Mouse (Mus musculus) MEL (cell line): ENCODE results near the gene Fars2. TPM values are rescaled to one million over a fixed set of nuclear protein-coding genes. Genes with fewer than 3 reads are reported as not detected.

Experiments used
- DNase-seq: peaks from one replicate; pipeline ENCODE4 v3.0.0; 2011; ENCODE audit warnings: low read depth, low spot score
- H3K27ac ChIP-seq: 2 replicates; pipeline ENCODE4 v1.5.1; 2012; ENCODE audit warnings: low read depth, mild to moderate bottlenecking, control low read depth, low read length, moderate library complexity; ENCODE audit not compliant: control insufficient read depth
- H3K27me3 ChIP-seq, 2 experiments: fragments of 150-350 bp in 1 of 2; sonication (generic) in 1 of 2; 2 replicates each; pipeline ENCODE4 v1.6.1; 2012; ENCODE audit warnings: low read length in 2 of 2, mild to moderate bottlenecking in 2 of 2, improper control_type of control experiment in 1 of 2, moderate library complexity in 1 of 2; ENCODE audit not compliant: insufficient read depth in 2 of 2, control insufficient read depth in 1 of 2
- H3K36me3 ChIP-seq, 2 experiments: 2 replicates each; pipeline ENCODE4 v1.6.1; 2012 to 2014; ENCODE audit warnings: low read length in 2 of 2, improper control_type of control experiment in 1 of 2, inconsistent platforms in 1 of 2, mild to moderate bottlenecking in 1 of 2; ENCODE audit not compliant: insufficient read depth in 2 of 2, control insufficient read depth in 1 of 2
- H3K4me1 ChIP-seq, 2 experiments: fragments of 150-350 bp in 1 of 2; sonication (generic) in 1 of 2; 2 replicates each; pipeline ENCODE4 v1.6.1; 2012; ENCODE audit warnings: low read length in 2 of 2, improper control_type of control experiment in 1 of 2, mild to moderate bottlenecking in 1 of 2; ENCODE audit not compliant: insufficient read depth in 2 of 2, control insufficient read depth in 1 of 2
- H3K4me3 ChIP-seq, 2 experiments: fragments of 150-350 bp in 1 of 2; sonication (generic) in 1 of 2; 2 replicates each; pipeline ENCODE4 v1.5.1; 2012; ENCODE audit warnings: low read depth in 2 of 2, low read length in 2 of 2, mild to moderate bottlenecking in 2 of 2, moderate library complexity in 2 of 2, control low read depth in 1 of 2, improper control_type of control experiment in 1 of 2; ENCODE audit not compliant: control insufficient read depth in 1 of 2, insufficient read depth in 1 of 2
- H3K79me2 ChIP-seq: 2 replicates; pipeline ENCODE4 v1.6.1; 2012; ENCODE audit warnings: mild to moderate bottlenecking, low read length, moderate library complexity; ENCODE audit not compliant: control insufficient read depth, poor library complexity, insufficient read depth
- H3K9ac ChIP-seq: 2 replicates; pipeline ENCODE4 v1.6.1; 2012; ENCODE audit warnings: low read depth, mild to moderate bottlenecking, control low read depth, low read length, moderate library complexity; ENCODE audit not compliant: control insufficient read depth, poor library complexity, severe bottlenecking
- H3K9me3 ChIP-seq: fragments of 150-350 bp; sonication (generic); replicated peaks from 2 replicates; pipeline ENCODE4 v1.6.1; 2012; ENCODE audit warnings: mild to moderate bottlenecking, low read length, improper control_type of control experiment, moderate library complexity; ENCODE audit not compliant: insufficient read depth
- BHLHE40 ChIP-seq: IDR thresholded peaks from 2 replicates; pipeline ENCODE4 v1.6.1; 2012; ENCODE audit warnings: low read depth, mild to moderate bottlenecking, inconsistent platforms, low read length, improper control_type of control experiment, borderline replicate concordance
- CHD1 ChIP-seq: IDR thresholded peaks from 2 replicates; pipeline ENCODE4 v1.6.1; 2012; ENCODE audit warnings: low read depth, mild to moderate bottlenecking, inconsistent platforms, low read length, improper control_type of control experiment
- CHD2 ChIP-seq: IDR thresholded peaks from 2 replicates; pipeline ENCODE4 v1.6.1; 2011; ENCODE audit warnings: low read length, improper control_type of control experiment
- CTCF ChIP-seq, 3 experiments: IDR thresholded peaks in 2 of 3; conservative IDR thresholded peaks in 1 of 3; 2 replicates each; pipeline ENCODE4 v1.5.1; 2011 to 2012; ENCODE audit warnings: low read length in 3 of 3, low read depth in 2 of 3, mild to moderate bottlenecking in 2 of 3, improper control_type of control experiment in 1 of 3, inconsistent platforms in 1 of 3, mixed read lengths in 1 of 3, moderate library complexity in 1 of 3; ENCODE audit not compliant: control insufficient read depth in 1 of 3, insufficient read depth in 1 of 3, poor library complexity in 1 of 3, severe bottlenecking in 1 of 3
- EP300 ChIP-seq, 2 experiments: IDR thresholded peaks; 2 replicates each; pipeline ENCODE4 v1.6.1; 2011; ENCODE audit warnings: improper control_type of control experiment in 2 of 2, low read length in 2 of 2, low read depth in 1 of 2, mild to moderate bottlenecking in 1 of 2
- ETS1 ChIP-seq: IDR thresholded peaks from 2 replicates; pipeline ENCODE4 v1.6.1; 2012; ENCODE audit warnings: low read depth, mild to moderate bottlenecking, inconsistent platforms, low read length, improper control_type of control experiment, moderate library complexity
- GABPA ChIP-seq: IDR thresholded peaks from 2 replicates; pipeline ENCODE4 v1.6.1; 2012; ENCODE audit warnings: low read depth, mild to moderate bottlenecking, inconsistent platforms, low read length, improper control_type of control experiment, moderate library complexity
- GATA1 ChIP-seq: IDR thresholded peaks from 2 replicates; pipeline ENCODE4 v1.6.1; 2011; ENCODE audit warnings: low read depth, low read length, improper control_type of control experiment
- JUND ChIP-seq: IDR thresholded peaks from 2 replicates; pipeline ENCODE4 v1.6.1; 2011; ENCODE audit warnings: low read depth, mild to moderate bottlenecking, improper control_type of control experiment, low read length
- MAX ChIP-seq: IDR thresholded peaks from 2 replicates; pipeline ENCODE4 v1.6.1; 2011; ENCODE audit warnings: low read length, improper control_type of control experiment
- MEF2A ChIP-seq: IDR thresholded peaks from 2 replicates; pipeline ENCODE4 v1.6.1; 2014; ENCODE audit warnings: low read depth, mild to moderate bottlenecking, inconsistent platforms, low read length, improper control_type of control experiment; ENCODE audit not compliant: poor library complexity, insufficient replicate concordance, severe bottlenecking; ENCODE audit errors: extremely low read depth
- POLR2AphosphoS5 ChIP-seq: IDR thresholded peaks from 2 replicates; pipeline ENCODE4 v1.6.1; 2012; ENCODE audit warnings: low read depth, borderline replicate concordance, mild to moderate bottlenecking, inconsistent platforms, low read length, moderate library complexity, mixed read lengths
- SIN3A ChIP-seq: IDR thresholded peaks from 2 replicates; pipeline ENCODE4 v1.6.1; 2012; ENCODE audit warnings: low read length, improper control_type of control experiment, inconsistent platforms
- SMC3 ChIP-seq: IDR thresholded peaks from 2 replicates; pipeline ENCODE4 v1.6.1; 2011; ENCODE audit warnings: low read depth, low read length, improper control_type of control experiment
- TAL1 ChIP-seq: IDR thresholded peaks from 2 replicates; pipeline ENCODE4 v1.6.1; 2012; ENCODE audit warnings: mild to moderate bottlenecking, inconsistent platforms, low read length, moderate library complexity, mixed read lengths
- TBP ChIP-seq: IDR thresholded peaks from 2 replicates; pipeline ENCODE4 v1.8.0; 2011; ENCODE audit warnings: low read depth, low read length, improper control_type of control experiment
- USF1 ChIP-seq: IDR thresholded peaks from 2 replicates; pipeline ENCODE4 v1.6.1; 2014; ENCODE audit warnings: low read depth, mild to moderate bottlenecking, inconsistent platforms, low read length, improper control_type of control experiment, moderate library complexity
- USF2 ChIP-seq, 2 experiments: IDR thresholded peaks; 2 replicates each; pipeline ENCODE4 v1.6.1; 2011 to 2012; ENCODE audit warnings: improper control_type of control experiment in 2 of 2, low read length in 2 of 2, borderline replicate concordance in 1 of 2, inconsistent platforms in 1 of 2, low read depth in 1 of 2, mild to moderate bottlenecking in 1 of 2; ENCODE audit not compliant: insufficient read depth in 1 of 2
- ZMIZ1 ChIP-seq: IDR thresholded peaks from 2 replicates; pipeline ENCODE4 v1.6.1; 2012; ENCODE audit warnings: low read depth, mild to moderate bottlenecking, inconsistent platforms, low read length, improper control_type of control experiment, moderate library complexity
- polyA plus RNA-seq, 2 experiments: library from polyadenylated mRNA; stranded (reverse) in 1 of 2; unstranded in 1 of 2; fragments of >175 nt in 1 of 2; fragments of >200 nt in 1 of 2; gene quantifications; 2 replicates each; pipeline versions ENCODE4 v1.2.1 to v1.2.4; 2012; ENCODE audit warnings: low replicate concordance in 2 of 2, low read depth in 1 of 2; ENCODE audit not compliant: insufficient read length in 2 of 2, insufficient read depth in 1 of 2, missing spikeins in 1 of 2
- total RNA-seq: library from RNA; depleted of rRNA; stranded (reverse); fragments of 300-350 nt; gene quantifications from 2 replicates; pipeline ENCODE4 v1.2.3, GENCODE M21; 2012

Gene Fars2
- total and polyA plus RNA-seq, 3 experiments: 32.6 to 39.2 TPM; not detected in 1

GRCm38 (mm10) chr13:36729731-36730340 lies 612.6 kb downstream of the Fars2 start:
- H3K79me2 ChIP-seq: no peaks in the 10 kb centered on the region
- TF ChIP-seq POLR2AphosphoS5 (no peak), SIN3A (no peak), GATA1 (no peak), CHD2 (no peak), GABPA (no peak), TAL1 (no peak), ETS1 (no peak), JUND (no peak), CTCF (IDR thresholded peaks at IDR 0.05 in 2 of 3, conservative IDR thresholded peaks at IDR 0.05 in 1 of 3; ENCODE audit: control insufficient read depth in 1 of 3, insufficient read depth in 1 of 3, low read depth in 2 of 3, low read length in 3 of 3, poor library complexity in 1 of 3, severe bottlenecking in 1 of 3) (no peak)
- no peak overlapping the region for H3K9ac ChIP-seq
- H3K9me3 ChIP-seq: no peaks in the 10 kb centered on the region
- DNase-seq: no peak
- H3K4me3 ChIP-seq: no peak overlapping the region
- H3K27ac ChIP-seq: no peak overlapping the region
- no peaks in the 10 kb centered on the region for H3K4me1 ChIP-seq
- H3K36me3 ChIP-seq: no peaks in the 10 kb centered on the region
- H3K27me3 ChIP-seq: no peaks in the 10 kb centered on the region

GRCm38 (mm10) chr13:36730341-36730761 lies 613.1 kb downstream of the Fars2 start:
- Histone ChIP-seq H3K36me3 (no peaks in the 10 kb centered on the region), H3K9ac (no peak overlapping the region), H3K4me1 (no peaks in the 10 kb centered on the region), H3K9me3 (no peaks in the 10 kb centered on the region), H3K27me3 (no peaks in the 10 kb centered on the region), H3K4me3 (no peak overlapping the region), H3K27ac (no peak overlapping the region)
- DNase-seq: no peak
- TF ChIP-seq SMC3: no peak
- TF ChIP-seq, all 39 proteins: peak for 0
- no peaks in the 10 kb centered on the region for H3K79me2 ChIP-seq

GRCm38 (mm10) chr13:36731016-36731930 lies 614.1 kb downstream of the Fars2 start:
- no peak overlapping the region for H3K9ac ChIP-seq
- TF ChIP-seq USF2 (IDR thresholded peaks at IDR 0.05; ENCODE audit: borderline replicate concordance in 1 of 2, insufficient read depth in 1 of 2, low read depth in 1 of 2, low read length in 2 of 2) (no peak), CHD2 (no peak), GABPA (no peak), EP300 (IDR thresholded peaks at IDR 0.05; ENCODE audit: low read depth in 1 of 2, low read length in 2 of 2) (no peak), CHD1 (no peak), MAX (no peak), TBP (no peak), USF1 (no peak), SIN3A (no peak), BHLHE40 (no peak), MEF2A (no peak), ZMIZ1 (no peak), GATA1 (no peak)
- H3K27me3 ChIP-seq: no peaks in the 10 kb centered on the region
- no peaks in the 10 kb centered on the region for H3K9me3 ChIP-seq
- no peaks in the 10 kb centered on the region for H3K36me3 ChIP-seq
- H3K4me1 ChIP-seq: no peaks in the 10 kb centered on the region
- no peak overlapping the region for H3K27ac ChIP-seq
- no peaks in the 10 kb centered on the region for H3K79me2 ChIP-seq
- no peak for DNase-seq
- no peak overlapping the region for H3K4me3 ChIP-seq
